Mouse (Mus musculus): ENCODE results near the gene Kcnip1.

GRCm38 (mm10) chr11:34040061-34040460 is 47.1 kb upstream of the Kcnip1 start:
- TF ChIP-seq CTCF (conservative IDR thresholded peaks at IDR 0.05; ENCODE audit: insufficient read depth, insufficient read length, low read depth, low read length) (no peak), POLR2A (IDR thresholded peaks at IDR 0.05; ENCODE audit: low read depth, low read length) (no peak)
